Mouse (Mus musculus): ENCODE measurements at regions not wholly inside any gene's neighbourhood (a gene's known extent, or its start where the extent isn't known, plus 50 kb on each side); places are given as distances from the start of the nearest gene placed in this dataset.

DNA sequence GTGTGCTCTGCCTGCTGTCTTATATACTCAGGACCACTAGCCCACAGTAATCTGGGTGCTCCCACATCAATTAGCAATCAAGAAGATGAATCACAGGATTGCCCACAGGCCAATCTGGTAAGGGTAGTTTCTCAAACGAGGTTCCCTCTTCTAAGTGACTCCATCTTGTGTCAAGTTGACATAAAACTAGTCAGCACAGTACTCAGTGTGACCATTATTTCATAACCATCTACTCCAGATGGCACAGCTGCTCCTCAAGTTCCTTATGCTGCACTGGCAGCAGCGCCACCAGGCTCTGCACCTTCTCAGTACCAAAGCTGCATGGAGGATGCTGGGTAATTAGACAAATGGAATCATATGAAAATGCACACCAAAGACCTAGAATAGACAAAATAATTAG lies 175.6 kb upstream of the B3galt2 start:
- no peak for DNase-seq

DNA sequence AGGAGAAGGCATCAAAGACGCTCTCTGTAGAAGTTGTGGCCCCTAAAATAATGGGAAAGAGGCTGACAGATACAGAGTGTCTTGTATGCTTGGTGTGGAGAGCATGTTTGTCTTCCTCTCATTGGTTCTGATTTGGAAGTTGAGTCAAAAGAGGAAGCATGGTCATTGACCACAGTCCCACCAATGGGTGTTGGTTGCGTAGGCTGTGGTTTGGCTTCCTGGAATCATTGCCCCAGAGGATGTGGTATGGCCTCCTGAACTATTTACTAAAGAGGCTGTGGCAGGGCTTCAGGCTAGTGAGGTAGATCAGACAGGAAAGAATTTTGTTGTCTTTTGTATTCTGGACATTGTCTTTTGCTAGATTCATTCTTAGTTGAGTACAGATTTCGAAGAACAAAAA lies 174.4 kb upstream of the B3galt2 start:
- no peak for DNase-seq

DNA sequence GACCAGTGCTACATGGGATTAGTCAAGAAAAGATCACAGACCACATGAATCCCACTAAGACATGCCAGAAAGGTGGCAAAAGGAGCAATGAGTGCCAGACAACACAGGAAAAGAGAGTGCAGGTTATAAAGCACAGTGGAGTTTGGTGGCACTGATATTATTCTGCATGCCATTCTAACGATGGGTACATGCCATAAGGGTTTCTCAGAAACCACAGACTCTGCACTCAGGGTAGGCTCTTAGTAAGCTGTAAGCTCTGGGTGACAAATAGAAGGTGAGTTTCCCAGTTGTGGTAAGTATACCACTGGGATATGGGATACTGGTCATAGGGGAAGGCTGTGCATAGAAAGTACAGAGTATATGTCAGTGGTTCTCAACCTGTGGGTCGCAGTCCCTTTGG lies 165.1 kb upstream of the B3galt2 start:
- no peak for DNase-seq

DNA sequence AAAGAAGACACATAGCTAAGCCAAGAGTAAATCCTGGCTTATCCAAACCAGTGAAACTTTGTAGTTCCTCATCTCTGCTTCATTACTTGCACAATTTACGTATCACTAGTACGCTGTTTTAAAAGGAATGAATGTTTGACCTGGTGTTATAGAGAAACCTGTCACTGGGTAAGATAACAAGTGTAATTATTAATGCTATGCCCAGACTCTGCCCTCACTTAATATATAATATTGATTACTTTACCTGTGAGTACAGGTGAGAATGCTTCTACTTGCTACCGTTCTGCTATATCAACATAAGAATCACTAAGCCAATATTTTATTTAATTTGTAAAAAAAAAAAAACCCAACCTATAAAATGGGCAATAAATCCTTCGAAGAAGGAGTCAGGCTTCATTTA lies 157.1 kb upstream of the B3galt2 start:
- no peak for DNase-seq

DNA sequence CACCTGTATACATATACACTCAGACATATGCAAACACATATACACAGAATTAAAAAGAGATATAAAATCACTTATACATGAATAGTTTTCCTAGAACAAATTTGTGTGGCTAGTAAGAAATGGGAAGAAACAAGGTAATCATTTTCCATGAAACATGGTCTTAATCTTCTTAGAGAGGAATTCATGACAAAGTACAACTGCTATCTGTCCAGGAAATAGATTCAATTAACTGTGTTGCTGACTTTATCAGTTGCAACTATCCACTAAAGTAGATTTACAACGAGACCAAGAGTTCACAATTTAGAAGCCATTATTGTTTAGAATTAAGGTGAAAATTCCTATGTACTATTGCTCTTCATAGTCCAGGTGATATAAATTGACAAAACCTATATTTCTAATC lies 155.5 kb upstream of the B3galt2 start:
- no peak for DNase-seq

DNA sequence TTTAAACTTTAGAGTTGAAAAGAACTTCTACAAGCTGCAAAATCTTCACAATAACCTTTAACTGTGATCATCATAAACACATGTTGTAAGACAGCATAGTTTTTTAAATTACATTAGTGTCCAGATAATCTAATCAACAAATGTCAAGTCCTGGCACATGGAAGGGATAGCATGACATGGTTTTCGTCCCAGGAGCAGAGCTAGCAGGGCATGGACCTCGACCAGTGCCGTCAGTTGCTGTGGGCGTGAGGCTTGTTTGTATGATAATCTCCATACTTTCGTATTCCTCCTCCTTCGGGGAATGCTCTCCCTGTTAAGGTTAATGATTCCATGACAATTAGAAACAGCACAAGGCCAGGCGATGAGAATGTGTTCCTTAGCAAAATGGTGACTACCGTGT lies 143.4 kb upstream of the B3galt2 start:
- DNase-seq = no peak

DNA sequence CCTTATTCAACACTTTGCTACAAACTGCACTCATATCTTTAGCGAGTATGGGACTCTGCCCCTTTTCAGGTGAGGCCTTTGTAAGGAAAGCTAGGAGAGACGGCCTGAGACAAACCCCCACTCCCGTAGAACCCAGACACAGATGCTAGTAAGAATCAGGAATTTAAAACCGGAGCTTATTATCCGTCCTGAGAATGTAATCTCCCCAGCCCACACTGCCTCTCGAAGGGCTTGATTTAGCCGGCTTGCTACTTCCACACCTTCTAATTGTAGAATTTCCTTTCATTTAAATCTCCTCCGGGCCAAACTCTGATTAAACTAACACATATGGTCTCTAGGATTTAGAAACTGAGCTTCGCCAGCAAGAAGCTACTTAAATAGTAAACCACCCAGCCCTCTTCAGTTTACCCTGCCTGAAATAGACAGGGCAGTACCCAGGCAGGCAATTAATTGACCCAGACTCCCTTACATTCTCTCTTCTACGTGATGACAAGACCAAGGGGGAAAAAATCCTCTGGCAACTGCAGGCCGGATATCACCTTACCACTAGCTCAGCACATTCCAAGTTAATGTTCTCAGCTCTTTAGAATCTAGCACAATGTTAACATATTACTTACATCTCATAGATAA lies 136.9 kb upstream of the B3galt2 start:
- no peak for DNase-seq

DNA sequence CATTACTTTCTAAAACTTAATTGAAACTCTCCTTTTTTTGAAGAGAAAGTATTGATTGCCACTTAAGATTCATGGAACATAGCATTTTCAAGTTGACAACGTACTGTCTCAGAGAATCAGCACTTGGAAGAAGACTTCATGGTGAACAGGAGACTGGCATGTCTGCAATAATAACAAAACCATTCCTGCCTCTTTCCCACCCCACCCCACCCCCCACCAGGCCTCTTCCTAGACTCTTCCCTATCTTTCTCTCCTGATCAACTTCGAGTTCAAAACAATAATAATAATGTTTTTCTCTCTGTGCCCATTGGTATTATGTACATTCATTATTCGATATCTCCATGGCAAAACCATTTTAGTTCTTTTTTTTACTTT lies 136.4 kb upstream of the B3galt2 start:
- no peak for DNase-seq

DNA sequence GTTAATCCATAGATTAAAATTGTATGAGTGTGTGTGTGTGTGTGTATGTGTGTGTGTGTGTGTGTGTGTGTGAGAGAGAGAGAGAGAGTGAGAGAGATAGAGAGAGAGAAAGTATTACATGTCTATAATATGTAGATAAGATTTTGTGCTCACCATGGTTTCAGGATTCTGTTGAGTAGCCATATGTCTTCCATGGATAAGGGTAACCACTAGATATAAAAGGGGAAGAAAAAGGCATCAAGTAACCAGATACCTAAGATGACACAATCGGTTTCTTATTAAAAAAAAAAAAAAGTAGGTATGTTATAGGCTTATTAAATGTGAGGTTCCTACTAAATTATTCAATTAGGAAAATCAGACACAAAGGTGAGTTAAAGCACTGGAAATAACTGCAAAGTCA lies 135.1 kb upstream of the B3galt2 start:
- DNase-seq = no peak

DNA sequence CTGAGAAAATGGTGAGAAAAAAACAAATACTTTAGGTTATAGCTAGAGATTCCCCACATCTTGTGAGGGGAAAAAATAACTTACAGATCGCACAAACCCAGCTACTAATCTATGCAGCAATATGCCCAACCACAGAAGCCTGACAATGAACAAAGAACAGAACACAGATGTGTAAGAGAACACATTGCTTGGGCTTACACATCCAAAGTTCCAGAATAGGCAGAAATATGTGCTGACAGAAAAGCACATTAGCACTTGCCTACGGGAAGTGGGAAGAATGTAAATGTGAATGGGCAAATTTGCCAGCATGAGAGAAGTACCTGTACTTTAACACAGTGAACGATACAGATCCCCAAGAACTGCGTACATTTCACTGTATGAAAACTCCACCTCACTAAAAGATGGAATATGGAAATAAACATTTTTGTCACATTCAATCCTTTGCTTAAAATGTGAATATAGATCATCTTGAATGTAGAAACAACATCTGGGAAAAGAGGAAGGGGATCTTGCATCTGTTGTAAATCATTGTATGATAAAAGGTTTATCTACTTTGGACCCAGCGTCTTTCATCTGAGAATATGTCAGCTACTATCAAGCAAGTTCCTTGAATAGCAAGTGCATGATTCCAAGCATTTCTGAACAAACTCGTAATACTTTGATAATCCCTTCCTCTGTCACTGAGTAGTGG lies 116.5 kb upstream of the B3galt2 start:
- DNase-seq = no peak

DNA sequence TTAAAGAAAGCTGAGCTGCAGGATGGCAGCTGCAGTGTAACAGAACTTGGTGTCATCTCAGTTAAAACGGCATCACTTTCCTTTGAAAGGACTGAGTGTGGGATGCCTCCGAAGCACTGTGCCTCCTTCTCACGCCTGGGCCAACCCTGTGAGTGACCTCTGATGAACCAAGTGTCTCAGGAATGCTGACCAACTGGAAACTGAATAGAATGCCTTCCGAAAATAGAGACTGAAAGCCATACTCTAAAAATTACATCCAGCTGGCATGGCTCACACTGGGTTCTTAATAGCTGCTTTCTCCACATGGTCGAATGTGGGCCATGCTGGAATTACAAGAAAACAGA lies 116.0 kb upstream of the B3galt2 start:
- DNase-seq = peak; percentile 59

DNA sequence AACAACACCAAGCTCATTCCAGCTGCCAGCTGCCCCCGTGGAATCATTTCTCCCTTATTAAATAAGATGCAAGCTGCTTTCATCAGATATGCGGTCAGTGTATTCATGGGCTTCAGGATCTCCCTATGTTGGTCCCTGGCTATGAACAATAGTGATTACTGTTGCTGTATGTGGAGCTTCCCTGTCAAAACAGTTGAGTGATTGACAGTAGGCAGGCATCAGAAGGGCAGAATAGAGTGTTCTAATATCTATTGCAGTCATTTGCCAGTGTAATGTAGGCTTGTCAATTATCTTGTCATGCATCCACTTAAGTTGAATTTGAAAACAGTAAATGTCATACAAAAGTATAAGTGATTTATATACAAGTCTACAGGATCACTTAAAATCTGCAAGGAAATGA lies 100.2 kb upstream of the B3galt2 start:
- DNase-seq = no peak

DNA sequence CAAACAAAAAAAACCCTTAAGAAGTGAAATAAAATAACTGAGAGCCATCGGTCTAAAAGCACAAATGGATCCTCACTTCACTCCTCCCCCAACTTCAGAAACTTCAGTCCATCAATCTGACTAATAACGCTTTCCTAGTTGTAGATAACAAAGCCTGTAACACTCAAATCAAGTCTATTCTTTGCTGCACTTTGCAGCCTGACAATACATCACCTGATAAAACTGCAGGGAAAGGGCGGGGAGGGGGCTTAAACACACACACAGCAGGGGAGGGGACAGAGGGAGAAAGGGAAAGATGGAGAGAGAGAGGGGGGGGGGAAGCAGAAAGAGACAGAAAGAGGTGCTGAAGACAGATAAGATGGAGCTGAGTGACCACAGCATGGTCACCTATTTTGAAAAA lies 99.8 kb upstream of the B3galt2 start:
- DNase-seq = no peak

Data from gastrocnemius, postnatal 25 days (tissue).